Mouse (Mus musculus): ENCODE measurements around the gene Pgam2. TPM values are rescaled to one million over a fixed set of nuclear protein-coding genes. Genes with fewer than 3 reads are reported as not detected.

Gene Pgam2
- total RNA-seq, 2 experiments from 2014 or later: not detected

- ATAC-seq (ENCODE audit: poor library complexity, severe bottlenecking): no peak
Observed at GRCm38 (mm10) chr11:5782199-5782944, 21.2 kb downstream of the Pgam2 start.

- no peak for ATAC-seq (ENCODE audit: poor library complexity, severe bottlenecking)
Observed at GRCm38 (mm10) chr11:5780035-5780499, 23.5 kb downstream of the Pgam2 start.

- no peak for ATAC-seq (ENCODE audit: poor library complexity, severe bottlenecking)
Observed at GRCm38 (mm10) chr11:5778481-5778880, 25.1 kb downstream of the Pgam2 start.

GRCm38 (mm10) chr11:5766019-5766418 is 37.5 kb downstream of the Pgam2 start:
- no peak for ATAC-seq (ENCODE audit: poor library complexity, severe bottlenecking)

GRCm38 (mm10) chr11:5762633-5762982 is 40.9 kb downstream of the Pgam2 start:
- ATAC-seq (ENCODE audit: poor library complexity, severe bottlenecking): no peak

GRCm38 (mm10) chr11:5761820-5762632 is 41.5 kb downstream of the Pgam2 start, which contains the start of gene Urgcp:
Urgcp (minus strand) TSS chr11:5762376.
- peak; percentile 91 for ATAC-seq (ENCODE audit: poor library complexity, severe bottlenecking)

- ATAC-seq (ENCODE audit: poor library complexity, severe bottlenecking): no peak
Observed at GRCm38 (mm10) chr11:5753755-5754154, 49.8 kb downstream of the Pgam2 start.

Other genes with a start within 250 kb of the Pgam2 start
- not detected in 2 replicates for gene Ankrd36, start 234.0 kb downstream of the Pgam2 start, total RNA-seq (2015)
- not detected in 2 replicates for gene Ankrd36, start 234.0 kb downstream of the Pgam2 start, total RNA-seq (2017)
- 67.4 and 74.1 TPM in 2 replicates for gene Mrps24, start 88.1 kb downstream of the Pgam2 start, total RNA-seq (2015)
- gene Mrps24, start 88.1 kb downstream of the Pgam2 start, total RNA-seq (2017): 30.7 and 41.2 TPM in 2 replicates
- 4.1 and 4.5 TPM in 2 replicates for gene Urgcp, start 41.4 kb downstream of the Pgam2 start, total RNA-seq (2015)
- gene Urgcp, start 41.4 kb downstream of the Pgam2 start, total RNA-seq (2017): 7.5 and 8.7 TPM in 2 replicates
- 84.5 and 90.0 TPM in 2 replicates for gene Dbnl, start 15.2 kb downstream of the Pgam2 start, total RNA-seq (2015)
- gene Dbnl, start 15.2 kb downstream of the Pgam2 start, total RNA-seq (2017): 176 and 179 TPM in 2 replicates
- 10.4 and 10.7 TPM in 2 replicates for gene Polm, start 34.3 kb upstream of the Pgam2 start, total RNA-seq (2015)
- 6.0 and 8.8 TPM in 2 replicates for gene Polm, start 34.3 kb upstream of the Pgam2 start, total RNA-seq (2017)
- gene Aebp1, start 58.2 kb upstream of the Pgam2 start, total RNA-seq (2015): not detected in 2 replicates
- gene Aebp1, start 58.2 kb upstream of the Pgam2 start, total RNA-seq (2017): 0.11 and 0.12 TPM in 2 replicates
- gene Pold2, start 74.6 kb upstream of the Pgam2 start, total RNA-seq (2015): 23.8 and 31.6 TPM in 2 replicates
- gene Pold2, start 74.6 kb upstream of the Pgam2 start, total RNA-seq (2017): 19.0 and 29.3 TPM in 2 replicates
- gene Myl7, start 95.0 kb upstream of the Pgam2 start, total RNA-seq (2015): not detected in 2 replicates
- gene Myl7, start 95.0 kb upstream of the Pgam2 start, total RNA-seq (2017): not detected in 2 replicates
- gene Gck, start 146.3 kb upstream of the Pgam2 start, total RNA-seq (2015): not detected in 2 replicates
- not detected in 2 replicates for gene Gck, start 146.3 kb upstream of the Pgam2 start, total RNA-seq (2017)
- 18.2 and 21.0 TPM in 2 replicates for gene Ykt6, start 152.0 kb upstream of the Pgam2 start, total RNA-seq (2015)
- 41.8 and 54.2 TPM in 2 replicates for gene Ykt6, start 152.0 kb upstream of the Pgam2 start, total RNA-seq (2017)

Data from megakaryocyte, adult 5-6 weeks (primary cell).